14 mouse cellular contexts compared by ENCODE assay signal in the genomic region with DNA sequence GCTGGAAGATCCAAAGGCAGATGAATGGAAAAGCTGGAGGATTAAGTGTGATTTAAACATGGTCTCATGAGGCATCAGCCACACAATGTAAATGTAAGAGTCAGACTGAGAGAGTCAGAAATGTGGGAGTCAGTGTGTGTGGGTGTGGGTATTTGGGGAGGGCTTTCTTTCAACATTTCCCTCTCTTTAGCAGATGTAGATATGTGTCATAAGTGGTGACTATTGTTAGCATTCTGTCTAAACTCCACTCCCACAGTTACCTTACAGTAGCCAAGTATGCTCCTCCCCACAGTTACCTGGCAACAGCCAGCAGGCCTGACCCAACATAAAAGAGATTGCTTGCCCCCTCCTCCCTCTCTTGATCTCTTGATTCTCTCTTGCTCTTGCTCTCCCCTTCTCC.
"Had no signal": no experiment of that assay in that cellular context is flagged by ENCODE, and none has a peak within 500 bp of the region (broad histone marks: within the 10 kb centered on the region; RNA-seq: fewer than 3 reads in every experiment).

No protein-coding gene starts in this region.

- DNase-seq: kidney, adult 18-20 months; kidney, adult 9 months; kidney, postnatal 14 days; kidney, postnatal 4 days; layer of hippocampus, postnatal 36 days; liver; lung, adult 18-20 months; lung, postnatal 10 days; lung, postnatal 36 days; retina, postnatal 1 day; right cerebral cortex, postnatal 25 days; thymus, adult 18-20 months; thymus, postnatal 14 days; thymus, postnatal 4 days had no signal
